Mouse (Mus musculus) CH12.LX (cell line): ENCODE results near the gene Retreg3. TPM values are rescaled to one million over a fixed set of nuclear protein-coding genes. Genes with fewer than 3 reads are reported as not detected.
A peak's percentile ranks its signal among the peaks of the same experiment; 100 is the strongest.

Experiments used
- DNase-seq: peaks from one replicate; pipeline ENCODE4 v3.0.0-alpha.2; 2013; ENCODE audit errors: extremely low read depth
- H3K27ac ChIP-seq: 2 replicates; pipeline ENCODE4 v1.5.1; 2012; ENCODE audit warnings: low read depth, mild to moderate bottlenecking, control low read depth, moderate library complexity; ENCODE audit not compliant: insufficient read depth
- H3K27me3 ChIP-seq: replicated peaks from 2 replicates; pipeline ENCODE3; 2012; ENCODE audit warnings: inconsistent platforms
- H3K36me3 ChIP-seq, 2 experiments: replicated peaks in 1 of 2; 2 replicates each; pipeline versions ENCODE3 to v1.6.1; 2012; ENCODE audit warnings: inconsistent platforms in 1 of 2, low read length in 1 of 2, mild to moderate bottlenecking in 1 of 2, mixed read lengths in 1 of 2, moderate library complexity in 1 of 2; ENCODE audit not compliant: control insufficient read depth in 1 of 2, insufficient read depth in 1 of 2
- H3K4me1 ChIP-seq, 2 experiments: 2 replicates each; pipeline ENCODE4 v1.6.1; 2012; ENCODE audit warnings: inconsistent platforms in 1 of 2, moderate library complexity in 1 of 2; ENCODE audit not compliant: insufficient read depth in 2 of 2, control insufficient read depth in 1 of 2
- H3K4me2 ChIP-seq: 2 replicates; pipeline ENCODE4 v1.6.1; 2012; ENCODE audit warnings: low read depth, mild to moderate bottlenecking, control low read depth; ENCODE audit not compliant: poor library complexity, insufficient read depth, severe bottlenecking
- H3K4me3 ChIP-seq, 3 experiments: fragments of 150-350 bp in 1 of 3; sonication (generic) in 1 of 3; replicated peaks in 1 of 3; 2 replicates each; pipeline versions ENCODE3 to v1.5.1; 2011 to 2012; ENCODE audit warnings: low read depth in 2 of 3, low read length in 2 of 3, mild to moderate bottlenecking in 2 of 3, moderate library complexity in 2 of 3, control low read depth in 1 of 3, improper control_type of control experiment in 1 of 3, inconsistent platforms in 1 of 3, mixed read lengths in 1 of 3; ENCODE audit not compliant: poor library complexity in 1 of 3
- H3K79me2 ChIP-seq: replicated peaks from 2 replicates; pipeline ENCODE4 v1.6.1; 2012; ENCODE audit warnings: mild to moderate bottlenecking, moderate library complexity; ENCODE audit not compliant: control insufficient read depth, poor library complexity, insufficient read depth, severe bottlenecking; ENCODE audit errors: extremely low read depth
- H3K9ac ChIP-seq: 2 replicates; pipeline ENCODE4 v1.6.1; 2012; ENCODE audit warnings: low read depth, mild to moderate bottlenecking, control low read depth, moderate library complexity; ENCODE audit not compliant: insufficient read depth
- H3K9me3 ChIP-seq: replicated peaks from 2 replicates; pipeline ENCODE3; 2012; ENCODE audit warnings: low read length, inconsistent platforms, mixed read lengths
- BHLHE40 ChIP-seq: IDR thresholded peaks from 2 replicates; pipeline ENCODE4 v1.6.1; 2011; ENCODE audit warnings: mild to moderate bottlenecking, low read depth, low read length, improper control_type of control experiment
- CHD1 ChIP-seq: IDR thresholded peaks from 2 replicates; pipeline ENCODE4 v1.6.1; 2012; ENCODE audit warnings: low read depth, low read length, improper control_type of control experiment, inconsistent platforms
- CTCF ChIP-seq, 2 experiments: IDR thresholded peaks in 1 of 2; conservative IDR thresholded peaks in 1 of 2; 2 replicates each; pipeline ENCODE4 v1.5.1; 2011 to 2012; ENCODE audit warnings: low read depth in 2 of 2, low read length in 2 of 2, improper control_type of control experiment in 1 of 2, inconsistent platforms in 1 of 2, mild to moderate bottlenecking in 1 of 2, moderate library complexity in 1 of 2
- EP300 ChIP-seq: IDR thresholded peaks from 2 replicates; pipeline ENCODE4 v1.6.1; 2011; ENCODE audit warnings: low read length, improper control_type of control experiment
- ETS1 ChIP-seq: conservative IDR thresholded peaks from 2 replicates; pipeline ENCODE4 v1.6.1; 2012; ENCODE audit warnings: low read depth, mild to moderate bottlenecking, inconsistent platforms, low read length, improper control_type of control experiment, moderate library complexity
- GABPA ChIP-seq: IDR thresholded peaks from 2 replicates; pipeline ENCODE4 v1.6.1; 2012; ENCODE audit warnings: low read depth, low read length, improper control_type of control experiment, inconsistent platforms; ENCODE audit not compliant: insufficient replicate concordance
- HCFC1 ChIP-seq: IDR thresholded peaks from 2 replicates; pipeline ENCODE4 v1.6.1; 2012; ENCODE audit warnings: low read depth, mild to moderate bottlenecking, inconsistent platforms, low read length, improper control_type of control experiment
- JUND ChIP-seq: conservative IDR thresholded peaks from 2 replicates; pipeline ENCODE4 v1.6.1; 2011; ENCODE audit warnings: low read depth, low read length, improper control_type of control experiment
- MAFK ChIP-seq: IDR thresholded peaks from 2 replicates; pipeline ENCODE4 v1.6.1; 2011; ENCODE audit warnings: low read length, improper control_type of control experiment; ENCODE audit not compliant: insufficient replicate concordance
- MAX ChIP-seq: IDR thresholded peaks from 2 replicates; pipeline ENCODE4 v1.6.1; 2011; ENCODE audit warnings: low read length, improper control_type of control experiment
- MAZ ChIP-seq: IDR thresholded peaks from 2 replicates; pipeline ENCODE4 v1.6.1; 2012; ENCODE audit warnings: low read depth, mild to moderate bottlenecking, inconsistent platforms, low read length, improper control_type of control experiment, moderate library complexity
- MEF2A ChIP-seq: IDR thresholded peaks from 2 replicates; pipeline ENCODE4 v1.6.1; 2014; ENCODE audit warnings: low read depth, mild to moderate bottlenecking, inconsistent platforms, low read length, improper control_type of control experiment, borderline replicate concordance
- MXI1 ChIP-seq: IDR thresholded peaks from 2 replicates; pipeline ENCODE4 v1.6.1; 2011; ENCODE audit warnings: mild to moderate bottlenecking, low read depth, low read length, improper control_type of control experiment
- MYC ChIP-seq: IDR thresholded peaks from 2 replicates; pipeline ENCODE4 v1.6.1; 2011; ENCODE audit warnings: low read depth, mild to moderate bottlenecking, improper control_type of control experiment, low read length
- NELFE ChIP-seq: IDR thresholded peaks from 2 replicates; pipeline ENCODE4 v1.6.1; 2011; ENCODE audit warnings: low read depth, low read length, improper control_type of control experiment
- NRF1 ChIP-seq: IDR thresholded peaks from 2 replicates; pipeline ENCODE4 v1.6.1; 2014; ENCODE audit warnings: low read depth, mild to moderate bottlenecking, inconsistent platforms, low read length, improper control_type of control experiment, moderate library complexity
- PAX5 ChIP-seq: IDR thresholded peaks from 2 replicates; pipeline ENCODE4 v1.6.1; 2012; ENCODE audit warnings: low read length, inconsistent platforms, mixed read lengths
- POLR2A ChIP-seq: IDR thresholded peaks from 2 replicates; pipeline ENCODE4 v1.6.1; 2011; ENCODE audit warnings: low read depth, mild to moderate bottlenecking, improper control_type of control experiment, low read length
- POLR2AphosphoS2 ChIP-seq: IDR thresholded peaks from 2 replicates; pipeline ENCODE4 v1.6.1; 2011; ENCODE audit warnings: low read depth, low read length, improper control_type of control experiment
- RAD21 ChIP-seq: IDR thresholded peaks from 2 replicates; pipeline ENCODE4 v1.6.1; 2011; ENCODE audit warnings: low read depth, mild to moderate bottlenecking, low read length, improper control_type of control experiment, moderate library complexity
- TBP ChIP-seq: conservative IDR thresholded peaks from 2 replicates; pipeline ENCODE4 v1.6.1; 2011; ENCODE audit warnings: low read depth, low read length, improper control_type of control experiment
- TCF12 ChIP-seq: IDR thresholded peaks from 2 replicates; pipeline ENCODE4 v1.6.1; 2014; ENCODE audit warnings: low read depth, mild to moderate bottlenecking, inconsistent platforms, low read length, improper control_type of control experiment
- USF1 ChIP-seq: IDR thresholded peaks from 2 replicates; pipeline ENCODE4 v1.6.1; 2014; ENCODE audit warnings: low read depth, mild to moderate bottlenecking, inconsistent platforms, low read length, improper control_type of control experiment
- USF2 ChIP-seq: conservative IDR thresholded peaks from 2 replicates; pipeline ENCODE4 v1.6.1; 2011; ENCODE audit warnings: low read depth, low read length, improper control_type of control experiment
- ZC3H11A ChIP-seq: IDR thresholded peaks from 2 replicates; pipeline ENCODE4 v1.6.1; 2012; ENCODE audit warnings: low read depth, mild to moderate bottlenecking, inconsistent platforms, low read length, improper control_type of control experiment
- ZNF384 ChIP-seq: IDR thresholded peaks from 2 replicates; pipeline ENCODE4 v1.6.1; 2012; ENCODE audit warnings: low read depth, low read length, improper control_type of control experiment, inconsistent platforms
- dilution Hi-C: fragments of 300-500 bp; cut with MboI; formaldehyde crosslinking; loops from 2 replicates; pipeline ENCODE4 v1.14.3; 2020; ENCODE audit warnings: low sequenced_read_pairs; ENCODE audit not compliant: extremely low pct_unique_long_range_greater_than_20kb, extremely low pct_ligation_motif_present
- in situ Hi-C: fragments of 300-500 bp; cut with MboI; formaldehyde crosslinking; loops from 3 replicates; pipeline ENCODE4 v1.14.3; 2019; ENCODE audit warnings: low sequenced_read_pairs, low pct_ligation_motif_present, low pct_unique_long_range_greater_than_20kb, mixed read lengths
- polyA plus RNA-seq: library from polyadenylated mRNA; unstranded; fragments of >175 nt; gene quantifications from 2 replicates; pipeline ENCODE4 v1.2.1, GENCODE M21; 2012; ENCODE audit warnings: low read depth; ENCODE audit not compliant: insufficient read length
- total RNA-seq, 2 experiments: library from RNA; depleted of rRNA; stranded (reverse); fragments of 300-350 nt in 1 of 2; fragments of >200 nt in 1 of 2; gene quantifications; 2 replicates each; pipeline ENCODE4 v1.2.3; 2012 to 2014

The Retreg3 gene
- total and polyA plus RNA-seq, 3 experiments, result 48.2 to 55.9 (median 54.3) TPM

- dilution Hi-C loops, result no loop called here
- H3K4me3 ChIP-seq, result no peak overlapping the region
- no peak for DNase-seq
- H3K9me3 ChIP-seq, result peaks cover 13% of the 10 kb centered on the region
- in situ Hi-C loops, result no loop called here
- peaks cover 91% of the 10 kb centered on the region for H3K79me2 ChIP-seq
- peaks cover 12 to 61% of the 10 kb centered on the region in 2 experiments; a peak in 3 of 4 replicates for H3K4me1 ChIP-seq
- H3K27me3 ChIP-seq, result no peaks in the 10 kb centered on the region
- H3K36me3 ChIP-seq, result peaks cover 18 to 62% of the 10 kb centered on the region in 2 experiments
- peak overlapping the region; percentile 70 for H3K4me2 ChIP-seq
- 0 out of 2 replicates have a peak, but pooled peaks have one; percentile 22 for TF ChIP-seq EP300
- TF ChIP-seq JUND, result no peak
- TF ChIP-seq MYC, result no peak
- TF ChIP-seq USF2, result no peak
- TF ChIP-seq CTCF (conservative IDR thresholded peaks at IDR 0.05 in 1 of 2, IDR thresholded peaks at IDR 0.05 in 1 of 2; ENCODE audit: low read depth in 2 of 2, low read length in 2 of 2), result no peak
- TF ChIP-seq CHD1, result peak; percentile 60; the same call in 1 of the 2 replicates
- no peak for TF ChIP-seq MEF2A
- no peak for TF ChIP-seq PAX5
- no peak for TF ChIP-seq ETS1
- no peak for TF ChIP-seq ZNF384
- TF ChIP-seq RAD21, result no peak
- TF ChIP-seq MAX, result peak; percentile 49; the same call in 1 of the 2 replicates
- TF ChIP-seq MXI1, result peak; percentile 38
- no peak for TF ChIP-seq ZC3H11A
- TF ChIP-seq NELFE, result peak; percentile 16; the same call in 1 of the 2 replicates
- no peak for TF ChIP-seq POLR2AphosphoS2
- 0 out of 2 replicates have a peak, but pooled peaks have one; percentile 33 for TF ChIP-seq HCFC1
- peak; percentile 42; the same call in 1 of the 2 replicates for TF ChIP-seq TCF12
- no peak for TF ChIP-seq POLR2A
- TF ChIP-seq GABPA, result no peak
- H3K9ac ChIP-seq, result peak overlapping the region; percentile 46
- H3K27ac ChIP-seq, result peak overlapping the region; percentile 76
Observed at GRCm38 (mm10) chr11:101110708-101111107, 9.0 kb downstream of the Retreg3 start.

GRCm38 (mm10) chr11:101109351-101109750 is 10.3 kb downstream of the Retreg3 start:
- dilution Hi-C loops (no loop called here), in situ Hi-C loops (no loop called here)
- H3K4me3 ChIP-seq, result no peak overlapping the region
- no peak overlapping the region for H3K4me2 ChIP-seq
- peaks cover 82% of the 10 kb centered on the region for H3K79me2 ChIP-seq
- no peak overlapping the region for H3K27ac ChIP-seq
- H3K27me3 ChIP-seq, result no peaks in the 10 kb centered on the region
- H3K36me3 ChIP-seq, result peaks cover 26 to 65% of the 10 kb centered on the region in 2 experiments
- no peak for DNase-seq
- peaks cover 6 to 47% of the 10 kb centered on the region in 2 experiments; a peak in 3 of 4 replicates for H3K4me1 ChIP-seq
- TF ChIP-seq USF2, result no peak
- no peak for TF ChIP-seq TBP
- no peak for TF ChIP-seq CTCF (conservative IDR thresholded peaks at IDR 0.05 in 1 of 2, IDR thresholded peaks at IDR 0.05 in 1 of 2; ENCODE audit: low read depth in 2 of 2, low read length in 2 of 2)
- no peak for TF ChIP-seq BHLHE40
- no peak for TF ChIP-seq USF1
- no peak for TF ChIP-seq MYC
- no peak for TF ChIP-seq MXI1
- no peak for TF ChIP-seq TCF12
- TF ChIP-seq EP300, result no peak
- TF ChIP-seq NRF1, result no peak
- no peak for TF ChIP-seq MAFK
- TF ChIP-seq MAZ, result no peak
- TF ChIP-seq ETS1, result no peak
- H3K9me3 ChIP-seq, result peaks cover 12% of the 10 kb centered on the region
- H3K9ac ChIP-seq, result no peak overlapping the region
